In the genomic region with DNA sequence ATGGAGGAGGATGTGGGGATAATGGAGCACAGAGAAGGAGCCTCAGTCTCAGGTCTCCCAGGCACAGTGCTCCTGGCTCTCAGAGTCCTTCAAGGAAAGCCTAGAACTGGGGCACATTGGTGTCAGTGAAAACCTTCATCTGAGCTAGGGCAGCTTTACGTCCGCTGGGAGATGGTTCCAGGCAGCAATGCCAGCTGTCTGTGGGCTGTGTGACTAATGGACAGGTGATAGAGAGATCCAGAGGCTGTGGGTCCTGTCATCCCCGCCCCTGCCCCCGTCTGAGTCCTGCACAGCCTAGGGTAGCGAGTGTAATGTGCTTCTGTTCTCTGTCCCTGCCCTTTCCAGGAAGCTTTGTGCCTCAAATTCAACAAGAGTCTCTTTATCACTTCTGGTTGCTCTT, we compare ENCODE assay signal across 2 mouse cellular contexts.
TF ChIP-seq lines count a peak whose summit lies in the region.

No protein-coding gene starts in this region.

TF ChIP-seq in MEL, 35 proteins besides CTCF, POLR2A, EP300 and RAD21 (continued from another document):
- TF ChIP-seq MXI1 (IDR thresholded peaks at IDR 0.05; ENCODE audit: low read depth, low read length) (no peak), BHLHE40 (IDR thresholded peaks at IDR 0.05; ENCODE audit: borderline replicate concordance, low read depth, low read length) (no peak), ETS1 (IDR thresholded peaks at IDR 0.05; ENCODE audit: low read depth, low read length) (no peak), MAZ (IDR thresholded peaks at IDR 0.05; ENCODE audit: low read depth, low read length) (no peak)

TF ChIP-seq in myocyte, 11 proteins besides CTCF, POLR2A, EP300 and RAD21 (continued from another document):
- TF ChIP-seq MYOD1 (IDR thresholded peaks at IDR 0.05; ENCODE audit: control insufficient read depth in 1 of 3, insufficient read length in 2 of 3, low read depth in 2 of 3) (peak in 2 of 3 experiments; percentile 83 to 96), MYOG (IDR thresholded peaks at IDR 0.05; ENCODE audit: control insufficient read depth in 1 of 3, insufficient read depth in 1 of 3, insufficient read length in 2 of 3, low read depth in 2 of 3) (peak; percentile 50 to 97 (median 90))
TF ChIP-seq in myocyte: peak in this region for 4.
